Mouse (Mus musculus) bone marrow, adult 2 months (tissue): ENCODE data around the gene Gm28308. TPM values are rescaled to one million over a fixed set of nuclear protein-coding genes. Genes with fewer than 3 reads are reported as not detected.

Source experiments
- H3K27ac ChIP-seq: fragments of 200-500 bp; 2 replicates; pipeline ENCODE4 v1.5.1; 2012; ENCODE audit warnings: low read depth, mild to moderate bottlenecking, control low read depth, inconsistent platforms, low read length; ENCODE audit not compliant: control insufficient read depth, poor library complexity, insufficient read depth
- H3K4me1 ChIP-seq: fragments of 200-500 bp; 2 replicates; pipeline ENCODE4 v1.6.1; 2011; ENCODE audit warnings: low read length; ENCODE audit not compliant: control insufficient read depth, insufficient read depth
- H3K4me3 ChIP-seq: fragments of 200-500 bp; replicated peaks from 2 replicates; pipeline ENCODE3; 2011; ENCODE audit warnings: mild to moderate bottlenecking, low read depth, low read length, control low read depth; ENCODE audit not compliant: control insufficient read depth
- CTCF ChIP-seq: fragments of 200-500 bp; IDR thresholded peaks from 2 replicates; pipeline ENCODE4 v1.5.1; 2011; ENCODE audit warnings: low read length, control low read depth; ENCODE audit not compliant: control insufficient read depth, insufficient read depth
- POLR2A ChIP-seq: fragments of 200-500 bp; IDR thresholded peaks from 2 replicates; pipeline ENCODE4 v1.6.1; 2011; ENCODE audit warnings: low read depth, mild to moderate bottlenecking, control low read depth, low read length, borderline replicate concordance; ENCODE audit not compliant: control insufficient read depth
- WGBS: fragments of 180-500 bp; shearing (Covaris S2); methylation state at CpG from one replicate; pipeline ENCODE4 v1.1.7; 2018; 5-methylcytosine and 5-hydroxymethylcytosine counted together
- polyA plus RNA-seq: library from polyadenylated mRNA; stranded (reverse); fragments of >200 nt; gene quantifications from 2 replicates; pipeline ENCODE4 v1.2.4, GENCODE M21; 2011; ENCODE audit warnings: low replicate concordance; ENCODE audit not compliant: missing spikeins, insufficient read depth, insufficient read length

Gene Gm28308
- polyA plus RNA-seq, 1 experiment, result not detected

DNA sequence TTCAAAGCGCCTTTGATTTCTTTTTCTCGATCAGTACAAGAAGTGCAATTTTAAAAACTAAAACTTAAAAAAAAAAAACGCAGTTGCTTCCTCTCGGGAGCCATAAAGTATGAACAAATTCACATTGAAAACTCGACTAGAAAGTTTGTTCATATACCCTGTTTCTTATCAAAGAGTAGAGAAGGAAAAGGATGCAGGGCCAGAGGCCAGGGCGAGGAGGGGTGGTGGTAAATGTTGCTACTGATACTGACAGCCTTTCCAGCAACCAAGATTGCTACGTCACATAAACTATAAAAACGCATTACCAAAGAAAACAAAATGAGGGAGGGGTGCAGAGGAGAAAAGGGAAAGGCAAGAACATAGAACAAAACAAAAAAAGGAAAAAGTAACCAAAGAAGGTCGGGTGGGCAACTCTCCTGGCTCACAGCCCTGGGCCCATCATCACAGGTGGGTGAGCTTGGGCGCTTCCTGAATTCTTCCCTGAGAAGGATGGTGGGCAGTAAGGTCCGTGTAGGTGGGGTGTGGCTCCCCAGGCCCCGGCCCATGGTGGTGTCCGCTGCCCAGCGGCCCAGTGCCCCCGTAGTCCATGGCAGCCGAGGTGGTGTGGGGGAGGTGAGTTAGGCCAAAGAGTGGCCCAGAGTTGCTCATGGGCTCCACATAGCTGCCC is 43.5 kb downstream of the Gm28308 start:
- 79% methylated on average over 16 of the region's 16 CpGs for WGBS
- H3K27ac ChIP-seq, result no peak overlapping the region; the same call in 1 of the 2 replicates
- no peak overlapping the region for H3K4me3 ChIP-seq
- TF ChIP-seq POLR2A, result no peak
- TF ChIP-seq CTCF, result no peak
- no peaks in the 10 kb centered on the region for H3K4me1 ChIP-seq

DNA sequence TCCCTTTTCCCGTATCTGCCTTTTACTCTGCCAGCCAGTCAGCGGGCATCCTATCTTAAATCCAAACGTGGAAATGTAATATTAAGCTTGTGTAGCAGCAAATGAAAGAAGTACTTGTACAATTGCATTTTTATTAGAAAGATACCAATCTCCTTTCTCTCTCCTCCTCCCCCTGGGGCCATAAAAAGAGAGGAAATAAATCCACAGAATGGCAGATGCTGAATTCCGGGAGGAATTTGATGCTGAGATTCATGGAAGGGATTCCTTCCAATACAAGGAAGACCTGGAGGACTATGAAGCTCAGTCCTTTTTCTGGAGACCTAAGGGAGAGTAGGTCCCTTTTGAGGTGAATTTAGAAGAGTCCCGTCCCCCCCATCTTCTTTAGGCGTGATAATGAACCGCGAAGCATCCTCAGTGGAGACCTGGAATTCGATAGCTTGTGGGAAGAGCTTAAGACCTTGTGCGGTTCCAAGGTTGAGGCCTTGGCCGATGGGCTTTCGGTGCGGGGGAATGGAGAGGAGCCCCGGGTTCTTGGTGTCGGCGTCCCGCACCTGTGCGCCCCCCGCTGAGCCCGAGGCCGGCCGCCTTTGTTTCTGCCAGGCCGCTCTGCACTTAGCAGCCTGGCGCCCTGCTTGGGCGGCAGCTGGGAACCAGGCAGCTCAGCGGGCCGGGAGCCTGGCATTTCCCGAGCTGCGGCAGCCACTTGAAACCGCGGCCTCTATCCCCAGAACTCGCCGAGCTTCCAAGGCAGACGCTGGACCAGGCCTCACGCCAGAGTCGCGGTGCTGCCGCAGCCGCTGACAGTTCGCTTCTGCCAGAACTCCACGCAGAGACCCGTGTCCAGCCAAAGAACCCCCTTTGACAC is 44.7 kb downstream of the Gm28308 start:
- Histone ChIP-seq H3K27ac (no peak overlapping the region), H3K4me3 (no peak overlapping the region), H3K4me1 (no peaks in the 10 kb centered on the region)
- TF ChIP-seq POLR2A (no peak), CTCF (no peak)
- 88% methylated on average over 42 of the region's 42 CpGs for WGBS

DNA sequence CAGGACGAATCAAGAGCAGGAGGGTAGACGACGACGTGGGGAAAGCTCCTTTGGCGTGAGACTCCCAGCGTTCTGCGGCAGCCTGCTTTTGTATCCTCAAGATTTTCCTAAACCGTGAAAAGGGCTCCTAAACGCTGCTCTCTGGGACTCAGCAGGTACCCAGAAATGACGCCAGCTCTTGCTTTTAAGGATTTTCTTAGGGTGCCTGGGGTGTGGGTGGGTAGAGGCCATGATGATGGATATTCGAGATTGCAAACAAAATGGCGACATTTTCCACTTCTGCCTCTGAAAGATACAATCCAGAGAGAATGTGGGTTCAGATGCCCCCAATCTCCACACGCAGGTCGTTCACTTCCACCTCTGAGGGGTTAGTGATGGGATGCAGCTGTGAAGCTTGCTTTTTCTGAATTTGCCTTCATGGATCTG is 45.4 kb downstream of the Gm28308 start:
- Histone ChIP-seq H3K4me1 (no peaks in the 10 kb centered on the region), H3K4me3 (no peak overlapping the region), H3K27ac (no peak overlapping the region)
- no peak for TF ChIP-seq POLR2A
- no peak for TF ChIP-seq CTCF
- 89% methylated on average over 14 of the region's 14 CpGs for WGBS

DNA sequence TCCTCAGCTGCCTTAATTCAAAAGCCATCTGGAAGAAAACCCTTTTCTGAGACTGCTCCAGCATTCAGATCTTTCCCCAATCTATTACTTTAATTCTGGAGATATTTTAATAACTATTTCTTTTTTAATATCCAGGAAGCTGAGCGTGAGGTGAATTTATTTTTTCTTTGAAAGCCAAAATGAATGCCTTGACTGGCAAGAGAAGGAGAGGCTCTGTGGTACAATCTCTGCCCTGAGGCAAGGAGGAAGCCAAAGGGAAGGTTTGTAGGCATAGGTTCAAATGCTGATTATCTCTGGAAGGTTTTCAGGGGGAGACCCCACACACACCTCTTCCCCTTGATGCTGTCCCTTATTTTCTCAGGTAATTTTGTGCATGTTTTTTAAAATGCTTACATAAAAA is 46.0 kb downstream of the Gm28308 start:
- H3K27ac ChIP-seq, result no peak overlapping the region
- H3K4me3 ChIP-seq, result no peak overlapping the region
- TF ChIP-seq POLR2A, result no peak
- TF ChIP-seq CTCF, result no peak
- no peaks in the 10 kb centered on the region for H3K4me1 ChIP-seq
- WGBS, result 78% methylated on average over 1 of the region's 1 CpGs

DNA sequence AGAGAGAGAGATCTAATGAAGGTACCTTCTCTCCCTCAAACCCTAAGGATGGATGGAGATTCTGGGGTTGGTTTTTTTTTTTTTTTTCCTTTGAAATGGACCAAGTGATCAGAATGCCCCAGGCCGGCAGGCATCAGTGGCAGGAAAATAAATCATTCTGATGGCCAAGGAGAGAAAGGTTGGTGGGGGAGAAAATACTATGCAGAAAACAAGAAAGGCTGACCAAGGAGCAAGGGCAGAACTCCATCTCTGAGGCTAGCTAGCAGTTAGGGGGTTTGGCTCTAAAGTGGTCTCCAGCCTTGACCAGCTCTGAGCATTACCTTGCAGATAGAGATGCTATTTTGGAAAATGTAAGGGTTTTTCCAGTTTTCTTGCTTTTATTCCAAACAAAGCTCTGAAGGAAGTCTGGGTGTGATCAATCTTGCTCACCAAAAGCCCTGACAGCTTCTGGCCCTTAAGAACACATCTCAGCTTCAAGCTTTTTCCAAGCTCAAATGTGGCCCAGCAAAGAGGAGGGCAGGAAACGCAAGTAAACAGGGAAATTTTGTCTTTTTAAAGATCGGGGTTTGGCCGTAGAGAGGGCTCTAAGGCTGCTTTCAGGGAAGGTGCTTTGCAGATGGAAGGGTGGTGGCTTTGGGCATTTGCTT is 46.6 kb downstream of the Gm28308 start:
- Histone ChIP-seq H3K27ac (no peak overlapping the region), H3K4me1 (no peaks in the 10 kb centered on the region), H3K4me3 (no peak overlapping the region)
- 80% methylated on average over 4 of the region's 4 CpGs for WGBS
- TF ChIP-seq CTCF (no peak), POLR2A (no peak)

DNA sequence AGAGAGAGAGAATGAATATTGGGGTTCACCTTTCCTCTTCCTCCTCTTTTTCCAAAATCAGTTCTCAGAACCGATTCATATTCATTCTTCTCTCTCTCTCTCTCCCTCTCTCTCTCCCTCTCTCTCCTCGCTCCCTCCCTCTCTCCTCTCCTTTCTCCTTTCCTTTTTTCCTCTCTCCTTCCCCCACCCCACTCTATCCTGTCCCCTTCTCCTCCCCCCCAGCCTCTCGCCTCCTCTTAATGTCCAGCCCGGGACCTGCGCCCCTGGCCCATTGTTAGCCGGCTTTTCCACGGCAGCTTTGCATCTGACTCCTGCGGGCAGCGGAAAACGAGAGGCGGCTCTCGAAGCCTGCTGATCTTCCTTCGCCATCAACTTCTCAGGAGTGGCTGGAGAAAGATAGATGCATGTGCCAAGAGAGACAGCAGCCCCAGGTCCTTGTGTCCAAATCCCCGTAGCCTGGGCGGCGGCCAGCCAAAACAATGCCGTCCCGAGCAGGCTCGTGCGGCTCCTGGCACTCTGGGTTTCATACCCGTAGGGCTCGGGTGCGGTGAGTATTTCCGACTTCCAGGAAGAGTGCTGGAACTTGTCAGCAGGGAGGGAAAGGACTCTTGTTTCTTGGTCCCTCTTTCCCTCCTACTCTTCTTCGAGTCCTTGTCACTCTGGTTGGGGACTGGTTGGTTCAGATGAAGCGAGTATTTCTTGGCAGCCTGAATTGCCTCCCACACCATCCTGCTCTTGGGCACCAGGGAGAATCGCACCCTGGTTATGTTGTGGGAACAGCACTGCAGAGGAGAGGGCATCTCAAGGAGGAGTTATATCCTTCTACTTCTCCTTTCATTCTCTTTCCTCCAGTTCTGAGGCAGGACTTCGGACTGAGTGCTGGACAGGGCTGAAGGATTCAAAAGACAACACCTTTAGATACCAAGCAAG is 47.4 kb downstream of the Gm28308 start:
- no peak overlapping the region for H3K4me3 ChIP-seq
- no peak overlapping the region for H3K27ac ChIP-seq
- 84% methylated on average over 28 of the region's 28 CpGs for WGBS
- TF ChIP-seq CTCF (no peak), POLR2A (no peak)
- no peaks in the 10 kb centered on the region for H3K4me1 ChIP-seq

DNA sequence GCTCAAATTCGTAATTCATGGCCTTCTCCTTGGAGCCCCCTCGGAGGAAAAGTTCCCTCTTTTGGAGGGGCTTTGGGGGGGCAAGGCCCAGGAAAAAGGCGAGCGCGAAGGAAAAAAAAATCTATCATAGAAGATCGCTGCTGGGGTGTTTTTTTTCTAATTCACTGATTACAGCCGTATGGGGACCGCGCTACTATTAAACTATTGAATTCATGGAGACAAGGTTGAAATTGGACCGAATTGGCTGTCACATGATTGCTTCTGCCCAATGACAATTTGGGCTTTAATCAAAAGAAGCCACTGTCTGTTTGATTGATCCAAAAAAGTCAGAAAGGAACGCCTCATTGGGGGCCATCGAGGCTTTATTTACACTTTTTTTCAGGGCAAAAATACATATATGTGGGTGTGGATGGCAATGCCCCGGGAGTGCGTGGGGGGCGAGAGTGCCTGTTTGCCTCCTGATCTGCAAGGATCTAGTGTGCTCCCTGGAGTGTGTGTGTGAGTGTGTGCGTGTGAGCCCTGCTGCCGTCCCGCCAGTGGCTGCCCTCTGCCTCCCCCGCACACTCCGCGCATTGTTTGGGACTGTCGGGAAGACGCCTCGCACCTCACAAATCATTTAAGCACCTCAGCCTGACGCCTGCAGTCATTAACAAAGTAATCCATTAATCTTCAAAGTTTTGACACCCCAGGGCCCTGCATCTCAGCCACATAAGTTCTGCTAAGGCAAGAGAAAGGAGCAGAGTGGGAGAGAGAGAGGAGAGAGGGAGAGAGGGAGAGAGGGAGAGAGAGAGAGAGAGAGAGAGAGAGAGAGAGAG is 48.3 kb downstream of the Gm28308 start, which contains the start of gene Hoxa2:
TSS of gene Hoxa2 (minus strand) at position 206 of the 815 bp plus-strand sequence.
- Histone ChIP-seq H3K27ac (no peak within 1 kb of the TSS), H3K4me1 (no peaks in the 10 kb centered on the region), H3K4me3 (no peak within 1 kb of the TSS)
- WGBS, result 35% methylated on average over 25 of the region's 25 CpGs
- TF ChIP-seq POLR2A (no peak), CTCF (no peak)
